Mouse (Mus musculus): ENCODE measurements at regions not wholly inside any gene's neighbourhood (a gene's known extent, or its start where the extent isn't known, plus 50 kb on each side); places are given as distances from the start of the nearest gene placed in this dataset.
A peak's percentile ranks its signal among the peaks of the same experiment; 100 is the strongest.
"Not testable (repeated sequence)": the region's sequence is repeated elsewhere in the genome, so short reads cannot be mapped to it uniquely, and the experiment has no call there.

GRCm38 (mm10) chr1:30588885-30589284 lies 284.8 kb downstream of the Phf3 start:
- Histone ChIP-seq H3K4me3 (ENCODE audit: low read depth, low read length) (no peak overlapping the region), H3K36me3 (ENCODE audit: control insufficient read depth, insufficient read depth, low read length) (no peaks in the 10 kb centered on the region), H3K4me1 (replicated peaks; ENCODE audit: control insufficient read depth, insufficient read depth) (no peaks in the 10 kb centered on the region), H3K27ac (replicated peaks) (no peak overlapping the region), H3K9ac (ENCODE audit: low read length) (no peak overlapping the region), H3K4me2 (replicated peaks; ENCODE audit: low read depth) (no peak overlapping the region), H3K27me3 (ENCODE audit: control insufficient read depth, insufficient read depth, low read length) (no peaks in the 10 kb centered on the region), H3K9me3 (ENCODE audit: control insufficient read depth, low read length) (no peaks in the 10 kb centered on the region)
- no peak for TF ChIP-seq EP300 (optimal IDR thresholded peaks at IDR 0.05)
- no peak for TF ChIP-seq CTCF (IDR thresholded peaks at IDR 0.05; ENCODE audit: low read depth)
- no peak for ATAC-seq (ENCODE audit: low FRiP score, low TSS enrichment)
- DNase-seq (ENCODE audit: low spot score) = no peak
- 40% methylated on average over 3 of the region's 3 CpGs for WGBS

- WGBS = 82% methylated on average over 4 of the region's 4 CpGs
- H3K4me1 ChIP-seq (replicated peaks; ENCODE audit: control insufficient read depth, insufficient read depth) = no peaks in the 10 kb centered on the region
Measured at GRCm38 (mm10) chr1:30588336-30588735, 285.4 kb downstream of the Phf3 start.

GRCm38 (mm10) chr1:30584806-30585205 lies 288.9 kb downstream of the Phf3 start:
- 7% methylated on average over 4 of the region's 4 CpGs for WGBS
- Histone ChIP-seq H3K27ac (replicated peaks) (no peak overlapping the region), H3K36me3 (ENCODE audit: control insufficient read depth, insufficient read depth, low read length) (no peaks in the 10 kb centered on the region), H3K9me3 (ENCODE audit: control insufficient read depth, low read length) (no peaks in the 10 kb centered on the region), H3K27me3 (ENCODE audit: control insufficient read depth, insufficient read depth, low read length) (no peaks in the 10 kb centered on the region), H3K9ac (ENCODE audit: low read length) (no peak overlapping the region), H3K4me1 (replicated peaks; ENCODE audit: control insufficient read depth, insufficient read depth) (no peaks in the 10 kb centered on the region), H3K4me2 (replicated peaks; ENCODE audit: low read depth) (no peak overlapping the region), H3K4me3 (ENCODE audit: low read depth, low read length) (no peak overlapping the region)
- ATAC-seq (ENCODE audit: low FRiP score, low TSS enrichment) (no peak), DNase-seq (ENCODE audit: low spot score) (no peak)
- TF ChIP-seq CTCF (IDR thresholded peaks at IDR 0.05; ENCODE audit: low read depth) (peak; percentile 86), EP300 (optimal IDR thresholded peaks at IDR 0.05) (no peak)

More at GRCm38 (mm10) chr1:30588336-30588735, 285.4 kb downstream of the Phf3 start:
- Histone ChIP-seq H3K27me3 (ENCODE audit: control insufficient read depth, insufficient read depth, low read length) (no peaks in the 10 kb centered on the region), H3K4me2 (replicated peaks; ENCODE audit: low read depth) (no peak overlapping the region), H3K9ac (ENCODE audit: low read length) (no peak overlapping the region), H3K36me3 (ENCODE audit: control insufficient read depth, insufficient read depth, low read length) (no peaks in the 10 kb centered on the region), H3K4me3 (ENCODE audit: low read depth, low read length) (no peak overlapping the region), H3K27ac (replicated peaks) (no peak overlapping the region), H3K9me3 (ENCODE audit: control insufficient read depth, low read length) (no peaks in the 10 kb centered on the region)
- TF ChIP-seq EP300 (optimal IDR thresholded peaks at IDR 0.05) (no peak), CTCF (IDR thresholded peaks at IDR 0.05; ENCODE audit: low read depth) (no peak)
- ATAC-seq (ENCODE audit: low FRiP score, low TSS enrichment) = no peak
- DNase-seq (ENCODE audit: low spot score) = no peak

GRCm38 (mm10) chr1:30583860-30584259 lies 289.9 kb downstream of the Phf3 start:
- WGBS = 83% methylated on average over 6 of the region's 6 CpGs
- no peaks in the 10 kb centered on the region for H3K9me3 ChIP-seq (ENCODE audit: control insufficient read depth, low read length)
- no peak for ATAC-seq (ENCODE audit: low FRiP score, low TSS enrichment)

GRCm38 (mm10) chr1:30564757-30565156 lies 309.0 kb downstream of the Phf3 start:
- no peak for ATAC-seq (ENCODE audit: low FRiP score, low TSS enrichment)
- no peaks in the 10 kb centered on the region for H3K36me3 ChIP-seq (ENCODE audit: control insufficient read depth, insufficient read depth, low read length)
- no peak overlapping the region for H3K4me2 ChIP-seq (replicated peaks; ENCODE audit: low read depth)
- WGBS = 87% methylated on average over 6 of the region's 6 CpGs
- H3K27ac ChIP-seq (replicated peaks) = no peak overlapping the region
- no peak overlapping the region for H3K4me3 ChIP-seq (ENCODE audit: low read depth, low read length)
- no peak for DNase-seq (ENCODE audit: low spot score)
- no peak overlapping the region for H3K9ac ChIP-seq (ENCODE audit: low read length)
- H3K4me1 ChIP-seq (replicated peaks; ENCODE audit: control insufficient read depth, insufficient read depth) = no peaks in the 10 kb centered on the region
- no peaks in the 10 kb centered on the region for H3K27me3 ChIP-seq (ENCODE audit: control insufficient read depth, insufficient read depth, low read length)
- H3K9me3 ChIP-seq (ENCODE audit: control insufficient read depth, low read length) = no peaks in the 10 kb centered on the region
- TF ChIP-seq CTCF (IDR thresholded peaks at IDR 0.05; ENCODE audit: low read depth) = no peak
- TF ChIP-seq EP300 (optimal IDR thresholded peaks at IDR 0.05) = no peak

More at GRCm38 (mm10) chr1:30583860-30584259, 289.9 kb downstream of the Phf3 start:
- H3K4me2 ChIP-seq (replicated peaks; ENCODE audit: low read depth) = no peak overlapping the region
- H3K9ac ChIP-seq (ENCODE audit: low read length) = no peak overlapping the region
- no peak for DNase-seq (ENCODE audit: low spot score)
- H3K36me3 ChIP-seq (ENCODE audit: control insufficient read depth, insufficient read depth, low read length) = no peaks in the 10 kb centered on the region
- no peak overlapping the region for H3K4me3 ChIP-seq (ENCODE audit: low read depth, low read length)
- no peak for TF ChIP-seq CTCF (IDR thresholded peaks at IDR 0.05; ENCODE audit: low read depth)
- TF ChIP-seq EP300 (optimal IDR thresholded peaks at IDR 0.05) = no peak
- no peak overlapping the region for H3K27ac ChIP-seq (replicated peaks)
- no peaks in the 10 kb centered on the region for H3K4me1 ChIP-seq (replicated peaks; ENCODE audit: control insufficient read depth, insufficient read depth)
- H3K27me3 ChIP-seq (ENCODE audit: control insufficient read depth, insufficient read depth, low read length) = no peaks in the 10 kb centered on the region

- H3K4me3 ChIP-seq (ENCODE audit: low read depth, low read length); H3K36me3 ChIP-seq (ENCODE audit: control insufficient read depth, insufficient read depth, low read length); H3K4me2 ChIP-seq (replicated peaks; ENCODE audit: low read depth); DNase-seq (ENCODE audit: low spot score); H3K9me3 ChIP-seq (ENCODE audit: control insufficient read depth, low read length); H3K27ac ChIP-seq (replicated peaks); H3K9ac ChIP-seq (ENCODE audit: low read length); ATAC-seq (ENCODE audit: low FRiP score, low TSS enrichment); H3K27me3 ChIP-seq (ENCODE audit: control insufficient read depth, insufficient read depth, low read length); H3K4me1 ChIP-seq (replicated peaks; ENCODE audit: control insufficient read depth, insufficient read depth): not testable (repeated sequence)
- 53% methylated on average over 4 of the region's 4 CpGs for WGBS
Measured at GRCm38 (mm10) chr1:30548761-30549160, 325.0 kb downstream of the Phf3 start.
